Comparison of ENCODE assay signal across 9 mouse cellular contexts in the genomic region with DNA sequence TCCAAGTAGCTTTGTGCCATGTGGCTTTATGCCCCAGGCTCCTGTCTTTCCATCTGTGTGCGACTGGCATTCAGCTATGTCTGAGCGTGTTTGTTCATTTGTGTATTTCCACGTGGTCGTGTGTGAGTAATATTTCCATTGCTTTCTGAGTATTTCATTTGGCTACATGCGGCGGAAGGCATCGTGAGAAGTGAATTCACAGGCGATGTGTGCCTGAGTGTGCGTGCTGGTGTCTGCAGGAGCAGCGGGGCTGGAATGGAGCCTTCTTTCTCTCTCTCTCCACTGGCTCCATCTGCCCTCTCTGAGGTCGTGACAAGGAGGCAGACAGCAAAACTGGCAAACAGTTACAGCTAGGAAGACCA. TPM values are rescaled to one million over a fixed set of nuclear protein-coding genes. Genes with fewer than 3 reads are reported as not detected.
DNase-seq lines count a peak whose midpoint lies in the region; ATAC-seq and TF ChIP-seq lines count a peak whose summit lies in the region.
"Had no signal": no experiment of that assay in that cellular context is flagged by ENCODE, and none has a peak within 500 bp of the region (broad histone marks: within the 10 kb centered on the region; RNA-seq: fewer than 3 reads in every experiment).

No protein-coding gene starts in this region.

- peaks cover 20% of the 10 kb centered on the region for H3K4me1 ChIP-seq in heart, embryonic 15.5 days (replicated peaks)
- peaks cover 0 to 3% of the 10 kb centered on the region in 2 experiments; a peak in 2 of 4 replicates for H3K4me1 ChIP-seq in ES-E14 (ENCODE audit: control insufficient read depth in 2 of 2, insufficient read depth in 2 of 2, low read length in 2 of 2, poor library complexity in 1 of 2)
- peaks cover 67% of the 10 kb centered on the region for H3K4me1 ChIP-seq in hindbrain, embryonic 10.5 days (replicated peaks)
- H3K4me1 ChIP-seq in midbrain, embryonic 11.5 days (ENCODE audit: control insufficient read depth, insufficient read depth, low read length) = peaks cover 24% of the 10 kb centered on the region

- H3K4me3 ChIP-seq in heart, embryonic 15.5 days = peak overlapping the region; percentile 60
- peak overlapping the region; percentile 58 to 62 for H3K4me3 ChIP-seq in ES-E14 (ENCODE audit: insufficient read depth in 1 of 2, low read depth in 1 of 2, low read length in 2 of 2, poor library complexity in 1 of 2, severe bottlenecking in 1 of 2)
- H3K4me3 ChIP-seq in hindbrain, embryonic 10.5 days = peak overlapping the region; percentile 62
- H3K4me3 ChIP-seq in midbrain, embryonic 11.5 days (ENCODE audit: low read depth, low read length) = peak overlapping the region; percentile 35; the same call in 1 of the 2 replicates

- H3K9me3 ChIP-seq in heart, embryonic 15.5 days (replicated peaks) = no peaks in the 10 kb centered on the region
- H3K9me3 ChIP-seq in ES-E14 (ENCODE audit: control insufficient read depth, insufficient read depth, low read depth, low read length) = no peaks in the 10 kb centered on the region
- H3K9me3 ChIP-seq in hindbrain, embryonic 10.5 days = no peaks in the 10 kb centered on the region
- H3K9me3 ChIP-seq in midbrain, embryonic 11.5 days (ENCODE audit: control insufficient read depth, low read length) = no peaks in the 10 kb centered on the region
- H3K9me3 ChIP-seq: G1E had no signal

- no peak for ATAC-seq in heart, embryonic 15.5 days (replicated peaks; ENCODE audit: insufficient number of reproducible peaks, insufficient read depth, low FRiP score, low read depth)
- no peak for ATAC-seq in midbrain, embryonic 11.5 days (ENCODE audit: low FRiP score)

- in situ Hi-C loops in ES-E14 (cut with MboI; ENCODE audit: low sequenced_read_pairs in 2 of 2, unreplicated experiment in 2 of 2) = no loop called here

- H3K4me2 ChIP-seq in heart, embryonic 15.5 days = peak overlapping the region; percentile 98
- peak overlapping the region; percentile 71 for H3K4me2 ChIP-seq in midbrain, embryonic 11.5 days

- no peak overlapping the region for H3K27ac ChIP-seq in heart, embryonic 15.5 days
- no peak overlapping the region for H3K27ac ChIP-seq in ES-E14 (ENCODE audit: insufficient read depth, low read depth, low read length, poor library complexity, severe bottlenecking)
- peak overlapping the region; percentile 86 for H3K27ac ChIP-seq in hindbrain, embryonic 10.5 days
- H3K27ac ChIP-seq in midbrain, embryonic 11.5 days (ENCODE audit: low read depth, low read length) = peak overlapping the region; percentile 1

- peak overlapping the region; percentile 70 for H3K9ac ChIP-seq in heart, embryonic 15.5 days
- H3K9ac ChIP-seq in ES-E14 (ENCODE audit: insufficient read depth, low read depth, low read length, poor library complexity, severe bottlenecking) = peak overlapping the region; percentile 60; the same call in 1 of the 2 replicates
- peak overlapping the region; percentile 63 for H3K9ac ChIP-seq in midbrain, embryonic 11.5 days (ENCODE audit: low read length)

- DNase-seq in heart, adult 18-20 months = no peak
- no peak for DNase-seq in ES-E14 (ENCODE audit: low read depth, low spot score)
- no peak for DNase-seq in hindbrain, embryonic 10.5 days (ENCODE audit: low spot score)
- no peak for DNase-seq in midbrain, embryonic 11.5 days (ENCODE audit: low spot score, missing footprints)
- no peak for DNase-seq in right cerebral cortex, postnatal 25 days
- no peak for DNase-seq in adrenal gland, postnatal 36 days
- no peak for DNase-seq in gastrocnemius, postnatal 10 days

- H3K27me3 ChIP-seq in heart, embryonic 15.5 days = peaks cover 83% of the 10 kb centered on the region
- H3K27me3 ChIP-seq in hindbrain, embryonic 10.5 days (ENCODE audit: insufficient read depth, poor library complexity, severe bottlenecking) = peaks cover 100% of the 10 kb centered on the region
- H3K27me3 ChIP-seq in midbrain, embryonic 11.5 days (ENCODE audit: control insufficient read depth, insufficient read depth, low read length) = peaks cover 68% of the 10 kb centered on the region

- H3K36me3 ChIP-seq in heart, embryonic 15.5 days = no peaks in the 10 kb centered on the region
- H3K36me3 ChIP-seq in ES-E14 (ENCODE audit: control insufficient read depth, insufficient read depth, low read length, poor library complexity, severe bottlenecking) = no peaks in the 10 kb centered on the region
- no peaks in the 10 kb centered on the region for H3K36me3 ChIP-seq in hindbrain, embryonic 10.5 days
- no peaks in the 10 kb centered on the region for H3K36me3 ChIP-seq in midbrain, embryonic 11.5 days (ENCODE audit: control insufficient read depth, insufficient read depth, low read length)
- H3K36me3 ChIP-seq: G1E had no signal

- 14% methylated on average over 11 of the region's 11 CpGs for WGBS in heart, embryonic 15.5 days
- WGBS in hindbrain, embryonic 10.5 days = 9% methylated on average over 11 of the region's 11 CpGs
- 7% methylated on average over 11 of the region's 11 CpGs for WGBS in midbrain, embryonic 11.5 days

TF ChIP-seq in ES-E14, 5 proteins besides CTCF, POLR2A, EP300 and RAD21:
- TF ChIP-seq ZC3H11A (IDR thresholded peaks at IDR 0.05; ENCODE audit: borderline replicate concordance, low read depth, low read length) (no peak), ZNF384 (IDR thresholded peaks at IDR 0.05; ENCODE audit: low read depth, low read length) (no peak), MAFK (IDR thresholded peaks at IDR 0.05; ENCODE audit: insufficient read depth, low read depth, low read length) (no peak), CHD2 (IDR thresholded peaks at IDR 0.05; ENCODE audit: low read depth, low read length) (no peak), HCFC1 (IDR thresholded peaks at IDR 0.05; ENCODE audit: borderline replicate concordance, insufficient read depth, low read length) (no peak)
TF ChIP-seq in ES-E14: peak in this region for 0.

RNA-seq across cellular contexts. Expression of gene Calcoco1, which starts 24.1 kb away (rescaled TPM):
- 62.8 and 79.1 TPM in 2 replicates for polyA plus RNA-seq in heart, embryonic 15.5 days (2015; fragmentation: Nextera tagmentation; extraction: Ambion mirVana)
- total RNA-seq in heart, adult 18-20 months (2021) = 100 to 1,000 TPM; 105 to 119 TPM
- total RNA-seq in ES-E14 (2012; rRNA removed) = 24.6 and 25.0 TPM in 2 replicates
- 32.1 and 38.5 TPM in 2 replicates for polyA plus RNA-seq in hindbrain, embryonic 10.5 days (2016; fragmentation: Nextera tagmentation; extraction: Ambion mirVana)
- polyA plus RNA-seq in midbrain, embryonic 11.5 days (2014; fragmentation: Nextera tagmentation; extraction: Ambion mirVana) = 27.5 and 28.3 TPM in 2 replicates
- total RNA-seq in adrenal gland, postnatal 36 days (2021) = 100 to 1,000 TPM in 1 of 2 experiments, 10 to 100 TPM in 1; 92.7 to 110 TPM
- total RNA-seq in gastrocnemius, postnatal 10 days (2021) = 10 to 100 TPM; 45.0 to 51.1 TPM

Comparison
In these comparisons a context has a peak if more than half of its experiments do, and no peak if none do; other contexts are left out.
1. H3K27ac ChIP-seq: peak in hindbrain, embryonic 10.5 days (single experiment) and midbrain, embryonic 11.5 days (single experiment); none in heart, embryonic 15.5 days (single experiment) and ES-E14 (single experiment).
2. Peak in every context shown above with its lines, with median percentiles within 50 percentile points of each other: H3K4me3 ChIP-seq and H3K9ac ChIP-seq.